Mouse (Mus musculus) layer of hippocampus, adult 9-11 months (tissue): Measurements from ENCODE around the gene Git2.

ENCODE experiments used
- DNase-seq: peaks from one replicate; pipeline ENCODE4 v3.0.0; 2022

Git2 gene

GRCm38 (mm10) chr5:114775056-114775979 lies at the start of gene Git2:
Git2 (minus strand) TSS chr5:114775517.
- DNase-seq = peak; percentile 44

GRCm38 (mm10) chr5:114824197-114824596 lies 48.9 kb upstream of the Git2 start:
- peak; percentile 38 for DNase-seq

GRCm38 (mm10) chr5:114822796-114823688 lies 47.7 kb upstream of the Git2 start, which contains the start of gene 1500011B03Rik:
1500011B03Rik (minus strand) TSS chr5:114823468.
- DNase-seq = peak; percentile 74

GRCm38 (mm10) chr5:114818124-114818523 lies 42.8 kb upstream of the Git2 start:
- no peak for DNase-seq

GRCm38 (mm10) chr5:114816599-114816998 lies 41.3 kb upstream of the Git2 start:
- DNase-seq = no peak

GRCm38 (mm10) chr5:114813525-114814181 lies 38.3 kb upstream of the Git2 start:
- peak; percentile 88 for DNase-seq

GRCm38 (mm10) chr5:114809826-114810225 lies 34.5 kb upstream of the Git2 start:
- no peak for DNase-seq

GRCm38 (mm10) chr5:114809181-114809756 lies 34.0 kb upstream of the Git2 start:
- DNase-seq = no peak

- no peak for DNase-seq
These were observed 33.1 kb upstream of the Git2 start for GRCm38 (mm10) chr5:114808385-114808784.

- DNase-seq = no peak
These were observed 32.6 kb upstream of the Git2 start for GRCm38 (mm10) chr5:114807893-114808292.

- no peak for DNase-seq
These were observed 32.2 kb upstream of the Git2 start for GRCm38 (mm10) chr5:114807468-114807867.

- no peak for DNase-seq
These were observed 31.7 kb upstream of the Git2 start for GRCm38 (mm10) chr5:114807063-114807462.

GRCm38 (mm10) chr5:114806636-114807035 lies 31.3 kb upstream of the Git2 start:
- no peak for DNase-seq

GRCm38 (mm10) chr5:114805436-114806350 lies 30.4 kb upstream of the Git2 start:
- no peak for DNase-seq

- peak; percentile 81 for DNase-seq
These were observed 29.6 kb upstream of the Git2 start for GRCm38 (mm10) chr5:114804958-114805357.

GRCm38 (mm10) chr5:114804335-114804734 lies 29.0 kb upstream of the Git2 start:
- no peak for DNase-seq

GRCm38 (mm10) chr5:114803231-114803630 lies 27.9 kb upstream of the Git2 start:
- DNase-seq = no peak

GRCm38 (mm10) chr5:114801841-114802240 lies 26.5 kb upstream of the Git2 start:
- no peak for DNase-seq

- DNase-seq = no peak
These were observed 25.7 kb upstream of the Git2 start for GRCm38 (mm10) chr5:114801049-114801448.

GRCm38 (mm10) chr5:114799848-114800247 lies 24.5 kb upstream of the Git2 start:
- no peak for DNase-seq

GRCm38 (mm10) chr5:114797253-114797652 lies 21.9 kb upstream of the Git2 start:
- no peak for DNase-seq
